Mouse (Mus musculus) right cerebral cortex, adult 18-20 months (tissue): ENCODE measurements around the gene Zdhhc23.
A peak's percentile ranks its signal among the peaks of the same experiment; 100 is the strongest.

Experiments used
- DNase-seq: peaks from one replicate; pipeline ENCODE4 v3.0.0; 2022; ENCODE audit warnings: mixed read lengths

Zdhhc23 gene

GRCm38 (mm10) chr16:43979328-43980109 is at the start of gene Zdhhc23:
Gene Zdhhc23, minus strand, starts transcription at chr16:43979791.
- DNase-seq: peak; percentile 37

- no peak for DNase-seq
Measured at GRCm38 (mm10) chr16:44029273-44029672, 49.7 kb upstream of the Zdhhc23 start.

GRCm38 (mm10) chr16:44026822-44027221 is 47.2 kb upstream of the Zdhhc23 start:
- no peak for DNase-seq

GRCm38 (mm10) chr16:44026210-44026609 is 46.6 kb upstream of the Zdhhc23 start:
- DNase-seq: no peak

- no peak for DNase-seq
Measured at GRCm38 (mm10) chr16:44018986-44019548, 39.5 kb upstream of the Zdhhc23 start.

GRCm38 (mm10) chr16:44018372-44018771 is 38.8 kb upstream of the Zdhhc23 start:
- DNase-seq: no peak

GRCm38 (mm10) chr16:44017707-44018106 is 38.1 kb upstream of the Zdhhc23 start:
- DNase-seq: no peak

GRCm38 (mm10) chr16:44016164-44016563 is 36.6 kb upstream of the Zdhhc23 start:
- no peak for DNase-seq

- no peak for DNase-seq
Measured at GRCm38 (mm10) chr16:44015416-44016158, 36.0 kb upstream of the Zdhhc23 start.

GRCm38 (mm10) chr16:44011010-44011409 is 31.4 kb upstream of the Zdhhc23 start:
- no peak for DNase-seq

GRCm38 (mm10) chr16:44002086-44002485 is 22.5 kb upstream of the Zdhhc23 start:
- no peak for DNase-seq

GRCm38 (mm10) chr16:43999541-43999940 is 19.9 kb upstream of the Zdhhc23 start:
- DNase-seq: no peak

GRCm38 (mm10) chr16:43999111-43999510 is 19.5 kb upstream of the Zdhhc23 start:
- no peak for DNase-seq

- DNase-seq: no peak
Measured at GRCm38 (mm10) chr16:43994623-43995022, 15.0 kb upstream of the Zdhhc23 start.

- DNase-seq: no peak
Measured at GRCm38 (mm10) chr16:43986299-43986698, 6.7 kb upstream of the Zdhhc23 start.

GRCm38 (mm10) chr16:43980110-43980609 is 569 bp upstream of the Zdhhc23 start:
- no peak for DNase-seq

GRCm38 (mm10) chr16:43979010-43979327 is 622 bp downstream of the Zdhhc23 start:
- no peak for DNase-seq

GRCm38 (mm10) chr16:43973606-43974220 is 5.9 kb downstream of the Zdhhc23 start:
- DNase-seq: no peak

- no peak for DNase-seq
Measured at GRCm38 (mm10) chr16:43973147-43973546, 6.4 kb downstream of the Zdhhc23 start.

- DNase-seq: no peak
Measured at GRCm38 (mm10) chr16:43972391-43972790, 7.2 kb downstream of the Zdhhc23 start.

GRCm38 (mm10) chr16:43971741-43972140 is 7.8 kb downstream of the Zdhhc23 start:
- no peak for DNase-seq

- DNase-seq: no peak
Measured at GRCm38 (mm10) chr16:43971189-43971588, 8.4 kb downstream of the Zdhhc23 start.

GRCm38 (mm10) chr16:43970426-43970825 is 9.2 kb downstream of the Zdhhc23 start:
- no peak for DNase-seq
